Mouse (Mus musculus) heart, adult 11 months (tissue): ENCODE measurements around the gene Hyal6.

Source experiments
- DNase-seq: peaks from one replicate; pipeline ENCODE4 v3.0.0; 2022

Hyal6 gene

DNA sequence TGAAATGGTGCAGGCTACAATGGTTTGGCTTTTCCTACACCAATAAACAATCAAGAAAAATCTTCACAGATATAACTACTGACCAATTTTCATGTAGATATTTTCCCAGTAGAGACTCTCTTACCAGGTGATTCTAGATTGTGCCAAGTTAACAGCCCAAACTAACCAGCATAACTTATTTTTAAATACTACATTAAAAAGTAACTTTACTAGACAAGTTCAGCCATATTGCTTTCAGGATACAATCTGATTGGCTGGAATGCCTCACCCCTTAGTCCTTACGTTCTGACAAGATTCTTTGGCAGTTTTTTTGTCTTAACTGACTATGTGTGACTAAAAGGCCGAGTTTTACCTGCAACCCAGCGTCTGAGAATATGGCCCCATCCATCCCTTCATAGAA, at the start of gene Hyal6:
Gene Hyal6, plus strand, starts transcription at position 301 of the 400 bp plus-strand sequence.
- DNase-seq = no peak

DNA sequence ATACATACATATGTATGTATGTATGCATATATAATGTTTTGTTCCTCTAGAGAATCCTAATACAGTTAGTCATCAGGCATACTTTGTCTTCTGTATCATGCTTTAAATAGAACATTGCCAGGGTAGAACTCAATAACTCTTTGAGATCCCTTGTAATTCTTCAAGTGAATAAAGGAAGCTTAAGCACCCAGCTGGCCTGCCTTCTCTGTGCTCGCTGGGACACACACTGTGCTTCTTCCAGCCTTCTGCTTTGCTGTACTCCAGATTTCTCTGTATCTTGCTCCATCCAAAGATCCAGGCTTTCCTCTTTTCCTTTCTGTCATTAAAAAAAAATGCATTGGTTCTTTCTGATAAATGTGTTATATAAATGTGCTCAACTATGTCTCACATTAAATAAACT, 45.2 kb upstream of the Hyal6 start:
- no peak for DNase-seq

DNA sequence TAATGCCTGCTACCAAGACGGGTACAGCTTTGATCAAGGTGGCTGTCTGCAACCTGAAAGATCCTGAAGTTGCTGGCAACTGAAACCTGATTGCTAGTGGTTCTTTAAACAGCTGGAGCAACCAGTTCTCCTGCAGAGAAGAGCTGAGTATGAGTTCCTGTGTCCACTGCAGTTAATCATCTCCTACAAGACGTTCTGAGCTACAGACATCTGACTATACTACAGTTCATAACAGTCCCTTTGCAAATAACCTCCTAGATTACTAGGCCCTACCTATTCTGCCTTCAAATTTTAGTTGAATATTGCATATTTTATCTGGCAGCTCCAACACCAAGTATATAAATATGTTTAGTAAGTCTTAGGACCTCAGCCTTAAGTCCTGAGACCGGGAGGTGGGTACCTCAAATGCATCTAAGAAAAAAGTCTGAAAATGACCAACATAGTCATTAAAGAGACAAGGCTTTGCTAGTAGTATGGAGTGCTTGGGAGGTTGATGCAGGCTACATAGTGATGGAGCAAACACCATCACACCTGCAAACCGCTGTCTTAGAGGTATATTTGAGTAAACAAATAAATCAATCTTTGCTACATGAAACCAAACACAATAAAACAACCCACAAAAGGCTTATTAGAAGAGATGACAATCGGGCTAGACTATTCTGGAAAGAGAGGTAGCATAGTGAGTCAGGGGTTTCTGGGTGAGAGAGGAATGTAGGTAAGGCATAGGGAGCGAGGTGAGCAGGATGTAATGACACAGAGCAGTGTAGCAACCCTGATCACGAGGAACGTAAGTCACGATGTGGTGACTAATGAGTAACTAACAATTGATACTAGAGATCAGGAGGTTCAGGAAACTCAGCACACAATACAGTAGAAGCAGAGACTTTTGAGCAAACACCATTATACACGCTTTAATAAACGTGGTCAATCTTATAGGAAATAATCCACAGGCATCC, 38.3 kb upstream of the Hyal6 start:
- peak; percentile 35 for DNase-seq

- DNase-seq = no peak
Observed at GRCm38 (mm10) chr6:24696117-24696516, 36.9 kb upstream of the Hyal6 start.

GRCm38 (mm10) chr6:24697216-24697615, 35.8 kb upstream of the Hyal6 start:
- DNase-seq = no peak

DNA sequence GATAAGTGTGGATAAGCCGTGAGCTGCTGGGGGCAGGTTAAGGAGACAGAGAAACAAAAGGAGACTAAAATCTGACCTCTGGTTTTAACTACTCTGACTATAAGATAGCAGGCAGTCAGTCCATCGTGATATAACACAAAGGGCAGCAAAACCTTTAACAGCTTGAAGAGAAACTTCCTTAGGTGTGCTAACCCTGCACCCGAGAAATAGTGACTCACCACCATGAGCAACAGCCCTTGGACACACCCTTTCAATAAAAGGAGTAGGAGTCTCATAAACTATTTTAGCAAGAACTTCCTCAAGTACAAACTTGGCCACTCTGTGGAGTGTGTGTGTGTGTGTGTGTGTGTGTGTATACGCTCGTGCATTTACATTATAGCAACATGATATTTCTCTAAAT, 26.0 kb upstream of the Hyal6 start:
- peak; percentile 66 for DNase-seq

- peak; percentile 59 for DNase-seq
Observed at GRCm38 (mm10) chr6:24707499-24707898, 25.5 kb upstream of the Hyal6 start.

- DNase-seq = no peak
Observed at GRCm38 (mm10) chr6:24721317-24722099, 11.5 kb upstream of the Hyal6 start.

DNA sequence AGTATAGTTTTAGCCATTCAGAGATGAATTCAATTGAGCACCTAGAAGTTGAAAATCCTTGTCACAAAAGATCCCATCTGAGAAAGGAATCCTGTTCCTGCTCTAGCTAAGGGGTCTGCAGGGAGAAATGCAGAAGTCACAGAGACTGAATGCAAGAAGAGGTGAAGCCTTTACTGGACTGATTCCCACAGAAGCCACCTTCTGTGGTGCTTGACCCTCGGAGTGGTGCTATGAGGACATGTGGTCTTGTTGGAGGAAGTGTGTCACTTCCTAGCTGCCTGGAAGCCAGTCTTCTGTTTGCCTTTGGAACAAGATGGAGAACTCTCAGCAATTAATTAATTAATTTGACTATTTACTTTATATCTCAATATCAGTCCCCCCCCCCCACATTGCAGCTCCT, 4.9 kb upstream of the Hyal6 start:
- no peak for DNase-seq

GRCm38 (mm10) chr6:24734565-24734964, 1.5 kb downstream of the Hyal6 start:
- DNase-seq = no peak

GRCm38 (mm10) chr6:24748029-24748428, 15.0 kb downstream of the Hyal6 start, which contains the start of gene Hyal4:
Hyal4 (plus strand) TSS chr6:24748329.
- DNase-seq = no peak

DNA sequence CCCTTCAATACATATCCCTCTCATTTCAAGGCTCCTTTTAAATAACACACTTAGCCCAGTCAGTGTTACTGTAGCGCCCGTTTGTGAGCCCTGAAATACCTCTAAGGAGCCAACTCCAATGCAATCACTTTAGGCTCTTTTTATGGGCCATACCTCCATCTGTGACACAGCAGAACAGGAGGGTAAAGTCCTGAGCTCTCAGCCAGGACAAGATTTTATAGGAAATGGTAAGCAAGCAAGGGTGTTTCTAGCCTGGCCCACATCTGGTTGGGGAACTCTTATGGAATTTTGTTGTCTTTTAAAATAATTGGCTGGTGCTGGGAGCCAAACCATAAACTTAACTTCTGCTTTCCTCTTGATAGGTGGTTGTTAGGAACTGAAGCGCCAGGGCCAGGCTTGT, 26.2 kb downstream of the Hyal6 start:
- DNase-seq = no peak

DNA sequence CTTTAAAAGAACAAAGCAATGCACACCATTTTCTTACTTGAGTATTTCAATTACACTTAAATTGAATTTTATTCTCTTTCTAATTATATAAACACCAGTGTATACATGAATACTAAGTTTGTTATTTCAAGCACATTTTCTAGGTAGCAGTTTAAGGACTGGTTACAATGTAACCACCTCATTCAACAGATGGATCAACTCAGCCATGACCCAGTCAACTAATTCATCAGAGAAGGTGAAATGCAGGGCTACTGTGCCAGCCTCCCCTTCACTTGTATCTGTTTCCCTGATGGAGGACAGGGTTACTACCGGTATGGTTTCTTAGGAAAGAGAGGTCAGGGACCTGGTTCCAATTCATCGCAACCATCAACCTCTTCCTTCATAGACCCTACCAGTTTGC, 33.2 kb downstream of the Hyal6 start:
- no peak for DNase-seq

DNA sequence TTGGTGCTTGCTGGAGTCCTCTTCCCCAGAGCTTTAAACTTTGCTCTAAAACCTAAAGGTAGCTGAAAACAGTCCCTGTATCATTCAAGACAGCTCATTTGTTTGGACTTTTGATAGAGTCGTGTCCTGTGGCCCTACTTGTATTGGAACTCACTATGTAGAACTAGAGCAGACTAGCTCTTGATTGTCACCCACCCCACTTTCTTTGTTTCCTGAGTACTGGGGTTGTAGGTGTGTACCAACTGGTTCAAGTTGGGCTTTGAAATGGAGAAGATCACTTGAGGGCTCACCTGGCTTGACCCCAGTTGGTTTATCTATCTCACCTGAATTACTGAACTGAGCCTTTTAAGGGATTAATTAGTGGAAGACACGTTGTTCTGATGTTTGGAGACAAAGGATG, 46.1 kb downstream of the Hyal6 start:
- no peak for DNase-seq

GRCm38 (mm10) chr6:24790888-24791287, 57.8 kb downstream of the Hyal6 start, which contains the start of gene Spam1:
Spam1 (plus strand) TSS chr6:24791188.
- no peak for DNase-seq
